Comparison of ENCODE assay signal across 17 mouse cellular contexts in the genomic region with DNA sequence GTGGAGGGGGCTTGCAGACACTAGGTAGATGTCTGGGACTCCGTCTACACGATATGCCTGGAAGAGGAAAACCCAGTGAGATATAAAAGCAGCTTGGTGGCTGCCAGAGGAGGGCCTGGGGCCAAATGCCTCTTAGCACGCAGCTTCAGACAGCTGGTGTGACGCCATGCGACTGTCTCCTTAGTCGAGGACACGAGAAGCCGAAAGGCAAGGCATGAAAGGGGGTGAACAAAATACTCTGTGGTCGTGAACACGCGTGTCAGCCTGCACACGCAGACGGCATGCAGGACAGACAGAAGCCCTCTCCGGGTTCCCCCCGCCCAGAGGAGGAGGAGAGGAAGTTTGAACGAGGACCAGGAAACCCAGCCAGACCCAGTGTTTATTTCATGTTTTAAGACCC. TPM values are rescaled to one million over a fixed set of nuclear protein-coding genes. Genes with fewer than 3 reads are reported as not detected.
DNase-seq lines count a peak whose midpoint lies in the region; ATAC-seq and TF ChIP-seq lines count a peak whose summit lies in the region.
"Had no signal": no experiment of that assay in that cellular context is flagged by ENCODE, and none has a peak within 500 bp of the region (broad histone marks: within the 10 kb centered on the region; RNA-seq: fewer than 3 reads in every experiment).

No protein-coding gene starts in this region.

- H3K4me3 ChIP-seq in forebrain, embryonic 14.5 days (ENCODE audit: low read depth, low read length), result no peak overlapping the region
- no peak overlapping the region for H3K4me3 ChIP-seq in forebrain, embryonic 13.5 days
- no peak overlapping the region for H3K4me3 ChIP-seq in kidney, embryonic 15.5 days (replicated peaks)
- H3K4me3 ChIP-seq in stomach, embryonic 16.5 days (replicated peaks; ENCODE audit: low read length), result no peak overlapping the region
- H3K4me3 ChIP-seq in stomach, postnatal 0 days (ENCODE audit: low read depth, low read length), result no peak overlapping the region
- H3K4me3 ChIP-seq: embryonic facial prominence, embryonic 12.5 days; heart, embryonic 15.5 days; neural tube, embryonic 12.5 days had no signal

- H3K27me3 ChIP-seq in forebrain, embryonic 14.5 days (replicated peaks; ENCODE audit: control insufficient read depth, insufficient read depth, low read length), result no peaks in the 10 kb centered on the region
- no peaks in the 10 kb centered on the region for H3K27me3 ChIP-seq in forebrain, embryonic 13.5 days
- peaks cover 16% of the 10 kb centered on the region; the same call in 1 of the 2 replicates for H3K27me3 ChIP-seq in kidney, embryonic 15.5 days
- peaks cover 3% of the 10 kb centered on the region; the same call in 1 of the 2 replicates for H3K27me3 ChIP-seq in stomach, embryonic 16.5 days (ENCODE audit: control insufficient read depth, insufficient read depth, low read length)
- no peaks in the 10 kb centered on the region for H3K27me3 ChIP-seq in stomach, postnatal 0 days (ENCODE audit: control insufficient read depth, insufficient read depth, low read length)

- DNase-seq in forebrain, embryonic 14.5 days (ENCODE audit: low spot score), result peak; percentile 54
- DNase-seq in kidney, postnatal 14 days, result peak; percentile 23
- DNase-seq in stomach, postnatal 0 days (ENCODE audit: low spot score), result no peak
- DNase-seq in yolk sac, embryonic 10.5 days (ENCODE audit: low spot score), result no peak
- DNase-seq: adrenal gland, adult 8-10 months; cerebellum, adult 11 months; layer of hippocampus, adult 9-11 months; liver, postnatal 0 days; spleen, adult 18-20 months; thymus, postnatal 14 days had no signal

- 69% methylated on average over 16 of the region's 16 CpGs for WGBS in forebrain, embryonic 14.5 days
- 74% methylated on average over 16 of the region's 16 CpGs for WGBS in forebrain, embryonic 13.5 days
- 66% methylated on average over 16 of the region's 16 CpGs for WGBS in kidney, embryonic 15.5 days
- WGBS in stomach, embryonic 16.5 days, result 52% methylated on average over 16 of the region's 16 CpGs
- WGBS in stomach, postnatal 0 days, result 51% methylated on average over 16 of the region's 16 CpGs

- TF ChIP-seq EP300 in stomach, postnatal 0 days (optimal IDR thresholded peaks at IDR 0.05), result no peak

- no peak overlapping the region for H3K4me2 ChIP-seq in forebrain, embryonic 14.5 days (ENCODE audit: low read length)
- no peak overlapping the region for H3K4me2 ChIP-seq in forebrain, embryonic 13.5 days
- no peak overlapping the region for H3K4me2 ChIP-seq in kidney, embryonic 15.5 days
- peak overlapping the region; percentile 15; the same call in 1 of the 2 replicates for H3K4me2 ChIP-seq in stomach, embryonic 16.5 days (ENCODE audit: low read depth, low read length)
- H3K4me2 ChIP-seq in stomach, postnatal 0 days (replicated peaks; ENCODE audit: low read depth), result no peak overlapping the region
- H3K4me2 ChIP-seq: embryonic facial prominence, embryonic 12.5 days; heart, embryonic 15.5 days; neural tube, embryonic 12.5 days had no signal

- no peaks in the 10 kb centered on the region for H3K9me3 ChIP-seq in forebrain, embryonic 14.5 days (replicated peaks; ENCODE audit: control insufficient read depth, low read length)
- H3K9me3 ChIP-seq in forebrain, embryonic 13.5 days (replicated peaks), result no peaks in the 10 kb centered on the region
- H3K9me3 ChIP-seq in kidney, embryonic 15.5 days (replicated peaks), result no peaks in the 10 kb centered on the region
- no peaks in the 10 kb centered on the region for H3K9me3 ChIP-seq in stomach, embryonic 16.5 days (replicated peaks; ENCODE audit: control insufficient read depth, low read length)
- no peaks in the 10 kb centered on the region for H3K9me3 ChIP-seq in stomach, postnatal 0 days (ENCODE audit: control insufficient read depth, low read length)
- H3K9me3 ChIP-seq: embryonic facial prominence, embryonic 12.5 days; heart, embryonic 15.5 days; neural tube, embryonic 12.5 days had no signal

- H3K4me1 ChIP-seq in forebrain, embryonic 14.5 days (ENCODE audit: control insufficient read depth, insufficient read depth, low read length), result no peaks in the 10 kb centered on the region
- no peaks in the 10 kb centered on the region for H3K4me1 ChIP-seq in forebrain, embryonic 13.5 days
- no peaks in the 10 kb centered on the region for H3K4me1 ChIP-seq in kidney, embryonic 15.5 days
- no peaks in the 10 kb centered on the region; the same call in 1 of the 2 replicates for H3K4me1 ChIP-seq in stomach, embryonic 16.5 days (ENCODE audit: control insufficient read depth, insufficient read depth, low read length)
- no peaks in the 10 kb centered on the region for H3K4me1 ChIP-seq in stomach, postnatal 0 days (replicated peaks; ENCODE audit: control insufficient read depth, insufficient read depth)
- H3K4me1 ChIP-seq: heart, embryonic 15.5 days had no signal

- TF ChIP-seq CTCF in stomach, postnatal 0 days (IDR thresholded peaks at IDR 0.05; ENCODE audit: low read depth), result no peak

- no peak for ATAC-seq in forebrain, embryonic 14.5 days
- no peak for ATAC-seq in forebrain, embryonic 13.5 days
- ATAC-seq in kidney, embryonic 15.5 days (replicated peaks; ENCODE audit: low FRiP score), result no peak
- no peak for ATAC-seq in stomach, embryonic 16.5 days (ENCODE audit: insufficient read depth, low FRiP score)
- no peak for ATAC-seq in stomach, postnatal 0 days (ENCODE audit: low FRiP score, low TSS enrichment)
- ATAC-seq: liver, postnatal 0 days had no signal

- no peak overlapping the region for H3K9ac ChIP-seq in forebrain, embryonic 14.5 days (ENCODE audit: low read length)
- no peak overlapping the region for H3K9ac ChIP-seq in forebrain, embryonic 13.5 days
- no peak overlapping the region for H3K9ac ChIP-seq in kidney, embryonic 15.5 days
- peak overlapping the region; percentile 21; the same call in 1 of the 2 replicates for H3K9ac ChIP-seq in stomach, embryonic 16.5 days (ENCODE audit: low read length)
- H3K9ac ChIP-seq in stomach, postnatal 0 days (ENCODE audit: low read length), result no peak overlapping the region
- H3K9ac ChIP-seq: embryonic facial prominence, embryonic 12.5 days; heart, embryonic 15.5 days; liver, postnatal 0 days; neural tube, embryonic 12.5 days had no signal

- H3K27ac ChIP-seq in forebrain, embryonic 14.5 days (ENCODE audit: low read depth, low read length), result no peak overlapping the region
- H3K27ac ChIP-seq in forebrain, embryonic 13.5 days, result no peak overlapping the region
- no peak overlapping the region for H3K27ac ChIP-seq in kidney, embryonic 15.5 days
- H3K27ac ChIP-seq in stomach, embryonic 16.5 days (ENCODE audit: low read length), result 0 out of 2 replicates have a peak overlapping the region, but pooled peaks have one; percentile 6
- H3K27ac ChIP-seq in stomach, postnatal 0 days (replicated peaks), result no peak overlapping the region
- H3K27ac ChIP-seq: embryonic facial prominence, embryonic 12.5 days; heart, embryonic 15.5 days; kidney, postnatal 0 days; neural tube, embryonic 12.5 days had no signal

- H3K36me3 ChIP-seq in forebrain, embryonic 14.5 days (ENCODE audit: control insufficient read depth, insufficient read depth, low read length), result no peaks in the 10 kb centered on the region
- H3K36me3 ChIP-seq in forebrain, embryonic 13.5 days (ENCODE audit: poor library complexity, severe bottlenecking), result no peaks in the 10 kb centered on the region
- H3K36me3 ChIP-seq in kidney, embryonic 15.5 days, result no peaks in the 10 kb centered on the region
- H3K36me3 ChIP-seq in stomach, embryonic 16.5 days (ENCODE audit: control insufficient read depth, insufficient read depth, low read length), result no peaks in the 10 kb centered on the region
- H3K36me3 ChIP-seq in stomach, postnatal 0 days (ENCODE audit: control insufficient read depth, insufficient read depth, low read length), result no peaks in the 10 kb centered on the region
- H3K36me3 ChIP-seq: embryonic facial prominence, embryonic 12.5 days; heart, embryonic 15.5 days; neural tube, embryonic 12.5 days had no signal

RNA-seq across cellular contexts. Expression of a gene that starts 16.0 kb away (rescaled TPM):
- polyA plus RNA-seq in forebrain, embryonic 14.5 days (2014; fragmentation: Nextera tagmentation; extraction: Ambion mirVana), result 1.1 and 1.3 TPM in 2 replicates
- polyA plus RNA-seq in forebrain, embryonic 13.5 days (2015; fragmentation: Nextera tagmentation; extraction: Ambion mirVana), result 2.9 and 3.1 TPM in 2 replicates
- polyA plus RNA-seq in kidney, embryonic 15.5 days (2015; fragmentation: Nextera tagmentation; extraction: Ambion mirVana), result 0.45 and 0.50 TPM in 2 replicates
- polyA plus RNA-seq in stomach, embryonic 16.5 days (2015; fragmentation: Nextera tagmentation; extraction: Ambion mirVana), result 1.5 and 1.8 TPM in 2 replicates
- polyA plus RNA-seq in stomach, postnatal 0 days (2015; fragmentation: Nextera tagmentation; extraction: Ambion mirVana), result 0.73 and 0.91 TPM in 2 replicates
- polyA plus RNA-seq: heart, embryonic 15.5 days had no signal

Comparison
In these comparisons a context has a peak if more than half of its experiments do, and no peak if none do; other contexts are left out.
1. DNase-seq: peak in forebrain, embryonic 14.5 days (single experiment) and kidney, postnatal 14 days (single experiment); none in stomach, postnatal 0 days (single experiment) and yolk sac, embryonic 10.5 days (single experiment).